Mouse (Mus musculus) liver, embryonic 14.5 days (tissue): ENCODE data around the gene Olfr56.

Experiments
- CTCF ChIP-seq: IDR thresholded peaks from 2 replicates; pipeline ENCODE4 v1.5.1; 2016; ENCODE audit warnings: antibody characterized with exemption, low read depth, control low read depth
- EP300 ChIP-seq: IDR thresholded peaks from 2 replicates; pipeline ENCODE4 v1.6.1; 2016; ENCODE audit warnings: antibody characterized with exemption, low read depth

DNA sequence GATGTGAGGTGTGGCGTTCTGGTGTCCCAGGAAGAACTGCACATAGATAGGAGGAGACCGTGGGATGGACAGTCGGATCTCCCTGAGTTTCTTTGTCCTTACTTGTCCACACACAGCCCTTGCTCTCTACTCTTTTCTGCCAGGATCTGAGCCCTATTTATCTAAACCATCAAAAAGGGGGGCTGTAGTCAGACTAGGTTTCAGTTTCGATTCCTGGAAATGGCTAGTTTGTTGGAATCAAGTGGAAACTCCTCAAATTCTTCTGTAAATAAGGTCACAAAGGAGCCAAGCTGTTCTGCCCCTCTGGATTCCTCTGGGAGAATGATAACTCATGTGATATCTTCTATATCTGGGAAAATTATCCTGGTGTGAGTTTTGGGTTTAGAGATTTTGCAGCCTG lies 102.7 kb downstream of the Olfr56 start:
- TF ChIP-seq CTCF (no peak), EP300 (no peak)
